ENCODE assay signal across 15 mouse cellular contexts in genomic region chr5:149584154-149584655, GRCm38 (mm10). TPM values are rescaled to one million over a fixed set of nuclear protein-coding genes. Genes with fewer than 3 reads are reported as not detected.
A peak's percentile ranks its signal among the peaks of the same experiment; 100 is the strongest.
DNase-seq lines count a peak whose midpoint lies in the region; ATAC-seq and TF ChIP-seq lines count a peak whose summit lies in the region.
"Had no signal": no experiment of that assay in that cellular context is flagged by ENCODE, and none has a peak within 500 bp of the region (broad histone marks: within the 10 kb centered on the region; RNA-seq: fewer than 3 reads in every experiment).

No protein-coding gene starts in this region.

- no peaks in the 10 kb centered on the region for H3K36me3 ChIP-seq in forebrain, embryonic 13.5 days (ENCODE audit: poor library complexity, severe bottlenecking)
- no peaks in the 10 kb centered on the region for H3K36me3 ChIP-seq in forebrain, embryonic 10.5 days (replicated peaks)
- H3K36me3 ChIP-seq in forebrain, embryonic 16.5 days (ENCODE audit: control insufficient read depth, insufficient read depth) = no peaks in the 10 kb centered on the region
- H3K36me3 ChIP-seq: liver, embryonic 15.5 days had no signal

- H3K4me2 ChIP-seq in forebrain, embryonic 13.5 days = no peak overlapping the region
- H3K4me2 ChIP-seq in forebrain, embryonic 16.5 days (ENCODE audit: low read length) = no peak overlapping the region; the same call in 1 of the 2 replicates
- H3K4me2 ChIP-seq: liver, embryonic 15.5 days had no signal

- ATAC-seq in forebrain, embryonic 13.5 days = peak; percentile 43; the same call in 1 of the 2 replicates
- peak; percentile 58 for ATAC-seq in forebrain, embryonic 16.5 days
- no peak for ATAC-seq in monocyte, adult 5-6 weeks (replicated peaks; ENCODE audit: insufficient number of reproducible peaks, low FRiP score, low TSS enrichment, poor library complexity, severe bottlenecking)

- TF ChIP-seq CTCF in layer of hippocampus, adult 2 months (conservative IDR thresholded peaks at IDR 0.05) = no peak

- no peak overlapping the region for H3K9ac ChIP-seq in forebrain, embryonic 13.5 days
- no peak overlapping the region for H3K9ac ChIP-seq in forebrain, embryonic 16.5 days (replicated peaks; ENCODE audit: low read depth, low read length)
- H3K9ac ChIP-seq: liver, embryonic 15.5 days had no signal

- WGBS in forebrain, embryonic 13.5 days = 68% methylated on average over 8 of the region's 8 CpGs
- WGBS in forebrain, embryonic 10.5 days = 78% methylated on average over 8 of the region's 8 CpGs
- 64% methylated on average over 8 of the region's 8 CpGs for WGBS in forebrain, embryonic 16.5 days

- H3K4me1 ChIP-seq in forebrain, embryonic 13.5 days = no peaks in the 10 kb centered on the region
- H3K4me1 ChIP-seq in forebrain, embryonic 10.5 days = 0 out of 2 replicates have a peak, but pooled peaks cover 6% of the 10 kb centered on the region
- peaks cover 10% of the 10 kb centered on the region; the same call in 1 of the 2 replicates for H3K4me1 ChIP-seq in forebrain, embryonic 16.5 days (replicated peaks; ENCODE audit: control insufficient read depth, insufficient read depth, low read length)

- DNase-seq in forebrain, embryonic 10.5 days (ENCODE audit: extremely low spot score, low spot score) = no peak
- DNase-seq in layer of hippocampus, adult 2 months (ENCODE audit: low spot score in 2 of 2) = no peak
- no peak for DNase-seq in layer of hippocampus, postnatal 25 days (ENCODE audit: extremely low spot score in 1 of 2, low spot score in 1 of 2)
- peak; percentile 46 for DNase-seq in lung, postnatal 36 days
- no peak for DNase-seq in yolk sac, embryonic 10.5 days (ENCODE audit: low spot score)
- DNase-seq: cerebellum, adult 9-10 months; heart, adult 18-20 months; heart, postnatal 10 days had no signal

- H3K9me3 ChIP-seq in forebrain, embryonic 13.5 days (replicated peaks) = no peaks in the 10 kb centered on the region
- H3K9me3 ChIP-seq in forebrain, embryonic 10.5 days = no peaks in the 10 kb centered on the region
- no peaks in the 10 kb centered on the region for H3K9me3 ChIP-seq in forebrain, embryonic 16.5 days (ENCODE audit: control insufficient read depth, low read length)
- H3K9me3 ChIP-seq: liver, embryonic 15.5 days had no signal

- no peaks in the 10 kb centered on the region for H3K27me3 ChIP-seq in forebrain, embryonic 13.5 days
- no peaks in the 10 kb centered on the region for H3K27me3 ChIP-seq in forebrain, embryonic 10.5 days (ENCODE audit: poor library complexity, severe bottlenecking)
- H3K27me3 ChIP-seq in forebrain, embryonic 16.5 days (replicated peaks; ENCODE audit: control insufficient read depth, insufficient read depth, low read length) = no peaks in the 10 kb centered on the region
- H3K27me3 ChIP-seq: liver, embryonic 15.5 days had no signal

- H3K4me3 ChIP-seq in forebrain, embryonic 13.5 days = no peak overlapping the region
- no peak overlapping the region for H3K4me3 ChIP-seq in forebrain, embryonic 10.5 days
- H3K4me3 ChIP-seq in layer of hippocampus, adult 2 months = no peak overlapping the region
- no peak overlapping the region for H3K4me3 ChIP-seq in forebrain, embryonic 16.5 days (replicated peaks; ENCODE audit: low read length)
- H3K4me3 ChIP-seq: liver, embryonic 15.5 days had no signal

- 0 out of 2 replicates have a peak overlapping the region, but pooled peaks have one; percentile 10 for H3K27ac ChIP-seq in forebrain, embryonic 13.5 days
- H3K27ac ChIP-seq in forebrain, embryonic 10.5 days = no peak overlapping the region
- H3K27ac ChIP-seq in layer of hippocampus, adult 2 months = peak overlapping the region; percentile 60; the same call in 1 of the 2 replicates
- no peak overlapping the region for H3K27ac ChIP-seq in forebrain, embryonic 16.5 days (ENCODE audit: low read length)
- H3K27ac ChIP-seq: liver, embryonic 15.5 days had no signal

RNA-seq across cellular contexts. Expression of gene Hsph1, which starts 52.0 kb away (rescaled TPM):
- 108 and 109 TPM in 2 replicates for polyA plus RNA-seq in forebrain, embryonic 13.5 days (2015; fragmentation: Nextera tagmentation; extraction: Ambion mirVana)
- 126 and 138 TPM in 2 replicates for polyA plus RNA-seq in forebrain, embryonic 10.5 days (2016; fragmentation: Nextera tagmentation; extraction: Ambion mirVana)
- 100 to 1,000 TPM; 337 to 340 TPM for total RNA-seq in layer of hippocampus, adult 2 months (2021)
- 100 to 1,000 TPM; 326 to 347 TPM for total RNA-seq in layer of hippocampus, postnatal 25 days (2021)
- polyA plus RNA-seq in forebrain, embryonic 16.5 days (2015; fragmentation: Nextera tagmentation; extraction: Ambion mirVana) = 117 and 122 TPM in 2 replicates
- total RNA-seq in monocyte, adult 5-6 weeks (2017) = 27.5 to 77.0 TPM (median 49.1 TPM) in 3 replicates

RNA-seq across cellular contexts. Expression of gene Wdr95, which starts 55.7 kb away (rescaled TPM):
- 0.41 and 0.68 TPM in 2 replicates for polyA plus RNA-seq in forebrain, embryonic 13.5 days (2015; fragmentation: Nextera tagmentation; extraction: Ambion mirVana)
- not detected in 2 replicates for polyA plus RNA-seq in forebrain, embryonic 10.5 days (2016; fragmentation: Nextera tagmentation; extraction: Ambion mirVana)
- total RNA-seq in layer of hippocampus, adult 2 months (2021) = 1 to 10 TPM in 1 of 2 experiments, under 1 TPM in 1; 0.41 to 1.0 TPM
- total RNA-seq in layer of hippocampus, postnatal 25 days (2021) = 1 to 10 TPM in 1 of 2 experiments, under 1 TPM in 1; 0.87 to 1.7 TPM
- 0.14 and 0.19 TPM in 2 replicates for polyA plus RNA-seq in forebrain, embryonic 16.5 days (2015; fragmentation: Nextera tagmentation; extraction: Ambion mirVana)
- total RNA-seq in monocyte, adult 5-6 weeks (2017) = 4.4 to 5.9 TPM (median 4.7 TPM) in 3 replicates
- total RNA-seq: heart, adult 18-20 months; heart, postnatal 10 days had no signal
- polyA plus RNA-seq: embryonic facial prominence, embryonic 11.5 days; large intestine, adult 2 months; liver, embryonic 15.5 days; neural tube, embryonic 11.5 days had no signal

Comparison
In these comparisons a context has a peak if more than half of its experiments do, and no peak if none do; other contexts are left out.
1. H3K27ac ChIP-seq: peak in forebrain, embryonic 13.5 days (single experiment) and layer of hippocampus, adult 2 months (single experiment); none in forebrain, embryonic 10.5 days (single experiment) and forebrain, embryonic 16.5 days (single experiment).